Mouse (Mus musculus) bone marrow, adult 2 months (tissue): ENCODE measurements around the gene Elf2.

Experiments used
- CTCF ChIP-seq: fragments of 200-500 bp; IDR thresholded peaks from 2 replicates; pipeline ENCODE4 v1.5.1; 2011; ENCODE audit warnings: low read length, control low read depth; ENCODE audit not compliant: control insufficient read depth, insufficient read depth
- POLR2A ChIP-seq: fragments of 200-500 bp; IDR thresholded peaks from 2 replicates; pipeline ENCODE4 v1.6.1; 2011; ENCODE audit warnings: low read depth, mild to moderate bottlenecking, control low read depth, low read length, borderline replicate concordance; ENCODE audit not compliant: control insufficient read depth

DNA sequence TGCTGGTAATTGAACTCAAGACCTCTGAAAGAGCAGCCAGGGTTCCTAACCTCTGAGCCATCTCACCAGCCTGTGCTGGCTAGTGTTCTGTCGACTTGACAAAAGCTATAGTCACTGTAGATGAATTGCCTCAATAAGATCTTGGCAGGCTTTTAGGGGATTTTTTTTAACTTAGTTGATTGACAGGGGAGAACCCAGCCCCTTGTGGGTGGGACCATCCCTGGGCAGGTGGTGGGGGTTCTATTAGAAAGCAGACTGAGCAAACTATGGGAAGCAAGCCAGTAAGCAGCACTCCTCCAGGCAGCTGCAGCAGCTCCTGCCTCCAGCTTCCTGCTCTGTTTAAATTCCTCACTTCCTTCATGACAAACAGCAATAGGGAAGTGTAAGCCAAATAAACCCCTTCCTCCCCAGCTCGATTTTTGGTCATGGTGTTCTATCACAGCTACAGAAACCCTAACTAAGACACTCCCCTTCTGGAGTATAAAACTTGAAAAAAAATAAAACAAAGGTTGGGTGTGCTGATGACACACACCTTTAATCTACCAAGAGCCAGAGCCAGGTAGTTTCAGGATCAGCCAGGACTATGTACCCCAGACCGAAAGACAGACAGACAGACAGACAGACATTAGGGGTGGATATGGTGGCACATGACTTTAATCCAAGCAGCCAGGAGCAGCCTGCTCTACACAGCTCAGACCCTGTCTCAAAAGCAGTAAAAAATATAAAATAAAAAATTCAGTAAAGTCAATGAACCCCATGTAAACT lies 13.6 kb downstream of the Elf2 start:
- TF ChIP-seq CTCF: no peak
- no peak for TF ChIP-seq POLR2A
